Mouse (Mus musculus): ENCODE data around the gene Ndufa12. TPM values are rescaled to one million over a fixed set of nuclear protein-coding genes. Genes with fewer than 3 reads are reported as not detected.

Gene Ndufa12
- polyA plus RNA-seq, 1 experiment from 2014 or later, result 421 TPM

Other genes starting within 250 kb of the Ndufa12 start
- gene Vezt, start 162.9 kb upstream of the Ndufa12 start, polyA plus RNA-seq (2015; fragmentation: Nextera tagmentation; extraction: Ambion mirVana), result 23.6 TPM in 2 replicates
- 3.0 and 3.3 TPM in 2 replicates for gene Fgd6, start 162.7 kb upstream of the Ndufa12 start, polyA plus RNA-seq (2015; fragmentation: Nextera tagmentation; extraction: Ambion mirVana)
- 8.5 and 9.7 TPM in 2 replicates for gene Nr2c1, start 50.7 kb upstream of the Ndufa12 start, polyA plus RNA-seq (2015; fragmentation: Nextera tagmentation; extraction: Ambion mirVana)
- not detected in 2 replicates for gene Gm4792, start 100.0 kb downstream of the Ndufa12 start, polyA plus RNA-seq (2015; fragmentation: Nextera tagmentation; extraction: Ambion mirVana)
- gene Tmcc3, start 113.2 kb downstream of the Ndufa12 start, polyA plus RNA-seq (2015; fragmentation: Nextera tagmentation; extraction: Ambion mirVana), result 7.4 and 7.8 TPM in 2 replicates